Mouse (Mus musculus) urinary bladder, postnatal 10 days (tissue): ENCODE data around the gene Gpr87.
"Not testable (repeated sequence)": the region's sequence is repeated elsewhere in the genome, so short reads cannot be mapped to it uniquely, and the experiment has no call there.

Experiments used
- DNase-seq: peaks from one replicate; pipeline ENCODE4 v3.0.0; 2022; ENCODE audit warnings: low spot score

The Gpr87 gene

DNA sequence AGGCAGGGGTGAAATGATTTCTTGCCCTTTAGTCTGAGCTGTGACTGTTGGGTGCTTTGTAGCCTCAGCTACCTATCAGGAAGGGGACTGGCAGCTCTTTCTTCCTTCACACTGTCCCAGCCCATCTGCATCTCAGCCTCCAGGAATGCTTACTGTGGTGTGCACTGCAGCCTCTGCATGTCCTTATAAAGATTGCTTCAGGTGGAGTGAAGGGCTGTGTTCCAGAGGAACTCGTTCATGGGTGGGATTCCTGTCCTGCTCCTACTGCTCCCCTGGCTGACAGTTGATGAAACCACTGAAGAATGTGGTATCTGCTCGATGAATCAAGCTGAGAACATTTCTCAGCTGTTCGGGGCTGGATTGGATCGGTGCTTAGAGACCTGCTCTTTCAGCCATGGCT, 7.6 kb downstream of the Gpr87 start:
- no peak for DNase-seq

DNA sequence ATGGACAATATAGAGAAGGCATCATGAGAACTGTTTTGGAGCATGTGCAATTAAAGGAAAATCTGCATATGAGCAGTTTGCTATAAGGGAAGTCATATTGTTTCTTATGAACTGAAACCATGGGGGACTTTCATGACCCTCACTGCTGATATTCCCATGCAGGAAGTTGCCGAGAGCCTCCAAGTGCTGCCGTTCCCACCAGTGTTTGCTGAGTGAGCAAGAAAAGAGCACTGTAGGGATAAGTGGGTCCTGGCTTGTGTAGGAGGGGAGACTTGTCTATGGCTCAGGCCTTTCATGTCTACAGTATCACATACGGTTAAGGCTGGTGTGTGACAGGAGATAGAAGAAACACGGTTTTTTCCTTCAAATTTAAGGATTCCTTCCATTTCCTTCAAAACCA, 9.2 kb downstream of the Gpr87 start:
- no peak for DNase-seq

DNA sequence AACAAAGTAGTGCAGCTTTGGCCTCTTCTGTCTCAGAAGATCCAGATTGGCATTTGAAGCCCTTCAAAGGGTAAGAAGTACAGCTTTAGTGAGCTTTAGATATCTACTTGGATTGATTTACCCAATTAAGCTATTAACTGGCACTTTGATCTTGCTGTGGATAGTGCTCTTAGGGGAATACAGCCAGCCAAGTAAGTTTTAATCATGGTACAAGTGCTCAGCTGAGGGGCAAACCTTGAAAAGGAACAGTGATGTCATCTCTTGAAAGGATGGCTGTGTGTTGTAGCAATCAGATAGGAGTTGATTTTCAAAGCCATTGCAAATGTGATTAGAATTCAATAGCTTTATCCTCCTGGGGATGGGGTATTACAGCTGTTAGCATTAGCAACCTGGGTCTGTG, 12.8 kb downstream of the Gpr87 start:
- no peak for DNase-seq

- no peak for DNase-seq
Measured at GRCm38 (mm10) chr3:59181134-59181533, 13.8 kb downstream of the Gpr87 start.

- DNase-seq: no peak
Measured at GRCm38 (mm10) chr3:59176871-59177270, 18.0 kb downstream of the Gpr87 start.

GRCm38 (mm10) chr3:59175234-59175633, 19.7 kb downstream of the Gpr87 start:
- no peak for DNase-seq

GRCm38 (mm10) chr3:59174426-59175154, 20.3 kb downstream of the Gpr87 start:
- no peak for DNase-seq

- DNase-seq: no peak
Measured at GRCm38 (mm10) chr3:59169921-59170627, 24.8 kb downstream of the Gpr87 start.

DNA sequence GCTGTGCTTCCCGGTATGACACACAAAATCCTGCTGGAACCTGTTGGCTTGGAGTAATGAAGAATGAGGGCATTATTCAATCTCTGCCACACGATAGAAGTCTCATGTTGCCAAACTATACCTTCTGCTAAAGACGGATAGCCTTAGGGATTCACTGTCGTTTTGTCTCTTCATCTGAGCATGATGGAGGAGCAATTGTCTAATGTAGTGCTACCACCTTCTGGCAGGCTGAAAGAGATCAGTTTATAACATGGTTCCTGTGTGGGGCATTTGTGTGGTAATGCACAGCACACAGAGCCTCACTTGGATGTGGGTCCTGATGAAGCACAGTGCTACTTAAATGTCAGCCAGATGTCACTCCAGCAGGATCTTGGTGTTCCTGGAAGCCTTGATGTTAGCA, 25.7 kb downstream of the Gpr87 start:
- no peak for DNase-seq

GRCm38 (mm10) chr3:59168476-59168875, 26.4 kb downstream of the Gpr87 start:
- DNase-seq: no peak

DNA sequence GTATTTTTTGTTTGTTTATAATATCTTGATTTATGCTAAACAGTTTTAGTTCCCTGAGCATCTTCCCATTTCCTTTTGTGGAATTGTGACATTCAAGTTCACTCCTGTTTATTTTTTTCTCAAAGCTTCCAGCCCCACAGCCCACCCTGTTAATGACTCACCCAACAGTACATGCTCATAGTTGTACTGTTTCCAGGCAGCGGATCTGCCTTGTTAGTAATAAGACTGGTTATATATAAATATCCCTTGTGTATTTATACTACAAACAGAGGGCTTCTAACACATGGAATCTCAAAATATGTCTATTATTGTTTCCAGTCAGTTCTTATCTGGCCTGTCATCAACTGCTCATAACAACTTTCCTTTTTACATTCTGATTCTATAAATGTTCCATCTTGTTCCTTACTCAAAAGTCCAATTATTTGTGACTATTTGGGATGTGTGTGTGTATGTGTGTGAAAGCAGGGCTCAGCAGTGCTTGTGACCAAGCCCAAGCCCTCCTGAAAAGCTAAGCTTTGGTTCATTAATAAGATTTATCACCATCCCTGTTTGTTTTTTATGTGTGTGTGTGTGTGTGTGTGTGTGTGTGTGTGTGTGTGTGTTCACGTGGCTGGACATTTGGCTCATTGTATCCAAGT, 27.4 kb downstream of the Gpr87 start:
- DNase-seq: no peak

- DNase-seq: no peak
Measured at GRCm38 (mm10) chr3:59160465-59160864, 34.4 kb downstream of the Gpr87 start.

GRCm38 (mm10) chr3:59157048-59157447, 37.9 kb downstream of the Gpr87 start:
- no peak for DNase-seq

GRCm38 (mm10) chr3:59155404-59155803, 39.5 kb downstream of the Gpr87 start:
- no peak for DNase-seq

DNA sequence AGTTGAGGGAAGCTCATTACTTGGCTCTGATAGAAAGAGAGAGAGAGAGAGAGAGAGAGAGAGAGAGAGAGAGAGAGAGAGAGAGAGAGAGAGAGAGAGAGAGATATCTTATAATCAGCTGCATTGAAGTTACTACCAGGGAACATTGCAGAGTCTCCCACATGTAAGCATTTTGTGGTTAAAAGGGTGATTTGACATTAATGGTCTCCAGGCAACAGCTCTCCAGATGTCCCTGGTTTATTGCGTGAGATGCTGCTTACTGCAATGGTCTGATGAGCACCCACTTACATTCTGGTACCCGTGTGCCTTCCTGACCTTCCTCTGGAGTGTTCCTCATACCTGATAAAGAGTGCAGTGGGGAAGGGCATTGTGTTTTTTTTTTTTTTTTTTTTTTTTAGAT, 40.0 kb downstream of the Gpr87 start:
- no peak for DNase-seq

DNA sequence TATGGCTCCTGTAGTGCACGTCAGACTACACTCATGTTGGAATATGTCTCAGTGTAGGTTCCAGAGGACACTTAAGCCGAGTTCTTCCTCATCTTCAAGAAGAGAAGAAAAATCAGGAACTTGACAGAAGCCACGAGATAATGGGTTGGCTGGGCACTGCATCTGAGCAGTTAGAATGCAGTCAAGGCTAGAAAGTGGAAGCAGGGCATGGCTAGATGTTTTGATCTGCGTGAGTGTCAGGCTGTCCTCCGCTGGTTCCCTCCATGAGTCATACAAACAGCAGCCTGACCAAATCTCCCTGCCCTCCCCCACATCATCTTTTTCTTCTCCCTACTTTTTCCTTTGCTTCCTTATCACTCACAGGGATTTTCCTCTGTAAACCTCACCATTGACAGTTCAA, 41.5 kb downstream of the Gpr87 start, which contains the start of gene P2ry14:
Gene P2ry14, minus strand, starts transcription at position 195 of the 400 bp plus-strand sequence.
- DNase-seq: no peak

- DNase-seq: no peak
Measured at GRCm38 (mm10) chr3:59150624-59151023, 44.3 kb downstream of the Gpr87 start.

DNA sequence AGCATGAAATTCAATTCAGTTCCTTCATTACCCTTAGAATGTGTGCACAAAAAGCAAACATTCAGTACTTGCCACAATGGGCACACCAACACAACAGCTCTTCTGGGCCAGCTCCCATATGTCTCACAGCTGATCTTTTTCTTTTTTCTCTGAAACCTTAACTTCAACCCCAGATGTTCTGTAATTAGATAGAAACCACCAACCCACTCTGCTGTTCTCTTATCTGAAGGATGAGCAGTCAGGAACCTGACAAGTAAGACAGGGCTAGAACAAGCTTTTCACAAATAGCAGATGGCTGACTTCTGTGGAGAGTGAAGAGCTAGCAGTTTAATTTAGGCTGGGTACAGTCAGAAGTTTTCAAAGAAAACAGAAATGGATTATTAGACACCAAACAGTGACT, 45.3 kb downstream of the Gpr87 start:
- no peak for DNase-seq

DNA sequence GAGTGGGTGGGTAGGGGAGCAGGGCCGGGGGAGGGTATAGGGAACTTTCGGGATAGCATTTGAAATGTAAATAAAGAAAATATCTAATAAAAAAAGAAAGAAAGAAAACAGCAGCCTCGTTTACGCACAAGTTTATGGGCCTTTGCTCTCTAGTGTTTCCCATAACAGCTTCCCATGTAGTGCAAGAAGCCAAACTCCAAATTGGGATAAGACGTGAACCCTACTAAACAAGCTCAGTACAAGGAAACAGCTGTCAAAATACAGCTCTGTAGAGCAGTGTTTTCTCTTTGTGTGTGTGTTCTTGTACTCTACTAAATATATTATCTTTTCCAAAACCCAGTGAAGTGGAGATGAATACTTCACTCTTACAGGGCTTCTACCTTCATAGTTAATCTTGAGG, 49.7 kb downstream of the Gpr87 start:
- no peak for DNase-seq

GRCm38 (mm10) chr3:59141507-59142305, 53.2 kb downstream of the Gpr87 start:
- no peak for DNase-seq

DNA sequence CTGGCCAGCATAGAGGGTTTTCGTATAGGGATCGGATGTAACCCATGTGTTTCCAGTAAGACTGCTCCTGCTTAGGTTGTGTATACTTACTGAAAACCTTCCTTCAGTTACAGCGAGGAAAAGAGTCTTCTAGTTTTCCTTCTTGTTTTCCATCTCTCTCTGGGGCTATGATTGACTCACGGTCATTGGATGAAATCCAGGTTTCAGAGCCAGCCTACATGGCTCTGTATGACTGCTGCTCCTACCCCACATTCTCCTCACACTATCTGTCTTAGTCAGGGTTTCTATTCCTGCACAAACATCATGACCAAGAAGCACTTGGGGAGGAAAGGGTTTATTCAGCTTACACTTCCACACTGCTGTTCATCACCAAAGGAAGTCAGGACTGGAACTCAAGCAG, 54.0 kb downstream of the Gpr87 start:
- DNase-seq: not testable (repeated sequence)

- no peak for DNase-seq
Measured at GRCm38 (mm10) chr3:59140115-59140514, 54.8 kb downstream of the Gpr87 start.
